Mouse (Mus musculus): ENCODE measurements at regions not wholly inside any gene's neighbourhood (a gene's known extent, or its start where the extent isn't known, plus 50 kb on each side); places are given as distances from the start of the nearest gene placed in this dataset.
"Not testable (repeated sequence)": the region's sequence is repeated elsewhere in the genome, so short reads cannot be mapped to it uniquely, and the experiment has no call there.

- H3K4me2 ChIP-seq (replicated peaks; ENCODE audit: low read depth, low read length) = no peak overlapping the region
- no peak overlapping the region for H3K4me3 ChIP-seq (ENCODE audit: low read length)
- no peaks in the 10 kb centered on the region for H3K4me1 ChIP-seq (ENCODE audit: insufficient read depth, low read length)
- H3K9me3 ChIP-seq (ENCODE audit: low read length) = no peaks in the 10 kb centered on the region
- 88% methylated on average over 1 of the region's 1 CpGs for WGBS
- no peak for ATAC-seq (ENCODE audit: low FRiP score, low TSS enrichment)
- H3K27ac ChIP-seq (ENCODE audit: low read length) = no peak overlapping the region
- H3K36me3 ChIP-seq (ENCODE audit: insufficient read depth, low read length) = no peaks in the 10 kb centered on the region
- no peaks in the 10 kb centered on the region for H3K27me3 ChIP-seq (ENCODE audit: insufficient read depth, low read length)
- no peak overlapping the region for H3K9ac ChIP-seq (replicated peaks; ENCODE audit: low read length)
These were observed 348.7 kb upstream of the Cpeb2 start for GRCm38 (mm10) chr5:42884251-42884650.

- WGBS = 33% methylated on average over 2 of the region's 2 CpGs
- Histone ChIP-seq H3K9ac (replicated peaks; ENCODE audit: low read length) (no peak overlapping the region), H3K27ac (ENCODE audit: low read length) (no peak overlapping the region), H3K9me3 (ENCODE audit: low read length) (no peaks in the 10 kb centered on the region), H3K27me3 (ENCODE audit: insufficient read depth, low read length) (no peaks in the 10 kb centered on the region), H3K4me3 (ENCODE audit: low read length) (no peak overlapping the region), H3K4me2 (replicated peaks; ENCODE audit: low read depth, low read length) (no peak overlapping the region), H3K36me3 (ENCODE audit: insufficient read depth, low read length) (no peaks in the 10 kb centered on the region), H3K4me1 (ENCODE audit: insufficient read depth, low read length) (no peaks in the 10 kb centered on the region)
- no peak for ATAC-seq (ENCODE audit: low FRiP score, low TSS enrichment)
These were observed 341.1 kb upstream of the Cpeb2 start for GRCm38 (mm10) chr5:42891890-42892289.

- H3K36me3 ChIP-seq (ENCODE audit: insufficient read depth, low read length) = no peaks in the 10 kb centered on the region
- no peaks in the 10 kb centered on the region for H3K9me3 ChIP-seq (ENCODE audit: low read length)
- 75% methylated on average over 3 of the region's 3 CpGs for WGBS
- no peak overlapping the region for H3K27ac ChIP-seq (ENCODE audit: low read length)
- no peaks in the 10 kb centered on the region for H3K4me1 ChIP-seq (ENCODE audit: insufficient read depth, low read length)
- H3K9ac ChIP-seq (replicated peaks; ENCODE audit: low read length) = no peak overlapping the region
- no peak for ATAC-seq (ENCODE audit: low FRiP score, low TSS enrichment)
- no peak overlapping the region for H3K4me3 ChIP-seq (ENCODE audit: low read length)
- no peaks in the 10 kb centered on the region for H3K27me3 ChIP-seq (ENCODE audit: insufficient read depth, low read length)
- H3K4me2 ChIP-seq (replicated peaks; ENCODE audit: low read depth, low read length) = no peak overlapping the region
These were observed 326.8 kb upstream of the Cpeb2 start for GRCm38 (mm10) chr5:42906136-42906535.

GRCm38 (mm10) chr5:42919328-42919727 lies 313.6 kb upstream of the Cpeb2 start:
- Histone ChIP-seq H3K4me2 (replicated peaks; ENCODE audit: low read depth, low read length) (no peak overlapping the region), H3K9ac (replicated peaks; ENCODE audit: low read length) (no peak overlapping the region), H3K27me3 (ENCODE audit: insufficient read depth, low read length) (no peaks in the 10 kb centered on the region), H3K9me3 (ENCODE audit: low read length) (no peaks in the 10 kb centered on the region), H3K36me3 (ENCODE audit: insufficient read depth, low read length) (no peaks in the 10 kb centered on the region), H3K27ac (ENCODE audit: low read length) (no peak overlapping the region), H3K4me3 (ENCODE audit: low read length) (no peak overlapping the region), H3K4me1 (ENCODE audit: insufficient read depth, low read length) (no peaks in the 10 kb centered on the region)
- ATAC-seq (ENCODE audit: low FRiP score, low TSS enrichment) = no peak
- 79% methylated on average over 3 of the region's 3 CpGs for WGBS

- Histone ChIP-seq H3K36me3 (ENCODE audit: insufficient read depth, low read length) (no peaks in the 10 kb centered on the region), H3K9ac (replicated peaks; ENCODE audit: low read length) (no peak overlapping the region), H3K4me2 (replicated peaks; ENCODE audit: low read depth, low read length) (no peak overlapping the region), H3K9me3 (ENCODE audit: low read length) (no peaks in the 10 kb centered on the region), H3K27ac (ENCODE audit: low read length) (no peak overlapping the region), H3K27me3 (ENCODE audit: insufficient read depth, low read length) (no peaks in the 10 kb centered on the region), H3K4me3 (ENCODE audit: low read length) (no peak overlapping the region), H3K4me1 (ENCODE audit: insufficient read depth, low read length) (no peaks in the 10 kb centered on the region)
- ATAC-seq (ENCODE audit: low FRiP score, low TSS enrichment) = no peak
- WGBS = 53% methylated on average over 2 of the region's 2 CpGs
These were observed 300.9 kb upstream of the Cpeb2 start for GRCm38 (mm10) chr5:42932106-42932505.

- Histone ChIP-seq H3K4me3 (ENCODE audit: low read length) (no peak overlapping the region), H3K9me3 (ENCODE audit: low read length) (no peaks in the 10 kb centered on the region), H3K27ac (ENCODE audit: low read length) (no peak overlapping the region), H3K4me1 (ENCODE audit: insufficient read depth, low read length) (no peaks in the 10 kb centered on the region), H3K4me2 (replicated peaks; ENCODE audit: low read depth, low read length) (no peak overlapping the region), H3K36me3 (ENCODE audit: insufficient read depth, low read length) (no peaks in the 10 kb centered on the region), H3K27me3 (ENCODE audit: insufficient read depth, low read length) (no peaks in the 10 kb centered on the region), H3K9ac (replicated peaks; ENCODE audit: low read length) (no peak overlapping the region)
- no peak for ATAC-seq (ENCODE audit: low FRiP score, low TSS enrichment)
- whole genome bisulfite sequencing = 79% methylated on average over 9 of the region's 9 CpGs
These were observed 273.6 kb upstream of the Cpeb2 start for GRCm38 (mm10) chr5:42959296-42959862.

- not testable (repeated sequence) for H3K9me3 ChIP-seq (ENCODE audit: low read length); H3K36me3 ChIP-seq (ENCODE audit: insufficient read depth, low read length); H3K4me3 ChIP-seq (ENCODE audit: low read length); ATAC-seq (ENCODE audit: low FRiP score, low TSS enrichment); H3K9ac ChIP-seq (replicated peaks; ENCODE audit: low read length); H3K4me1 ChIP-seq (ENCODE audit: insufficient read depth, low read length); H3K4me2 ChIP-seq (replicated peaks; ENCODE audit: low read depth, low read length); H3K27me3 ChIP-seq (ENCODE audit: insufficient read depth, low read length); H3K27ac ChIP-seq (ENCODE audit: low read length)
- WGBS = 88% methylated on average over 2 of the region's 2 CpGs
These were observed 266.0 kb upstream of the Cpeb2 start for GRCm38 (mm10) chr5:42966952-42967351.

- H3K27me3 ChIP-seq (ENCODE audit: insufficient read depth, low read length) = no peaks in the 10 kb centered on the region
- no peak for ATAC-seq (ENCODE audit: low FRiP score, low TSS enrichment)
- H3K9ac ChIP-seq (replicated peaks; ENCODE audit: low read length) = no peak overlapping the region
- no peak overlapping the region for H3K4me3 ChIP-seq (ENCODE audit: low read length)
- H3K9me3 ChIP-seq (ENCODE audit: low read length) = no peaks in the 10 kb centered on the region
- H3K36me3 ChIP-seq (ENCODE audit: insufficient read depth, low read length) = no peaks in the 10 kb centered on the region
- no peak overlapping the region for H3K27ac ChIP-seq (ENCODE audit: low read length)
- no peaks in the 10 kb centered on the region for H3K4me1 ChIP-seq (ENCODE audit: insufficient read depth, low read length)
- no peak overlapping the region for H3K4me2 ChIP-seq (replicated peaks; ENCODE audit: low read depth, low read length)
These were observed 263.8 kb upstream of the Cpeb2 start for GRCm38 (mm10) chr5:42969209-42969608.

- no peak overlapping the region for H3K9ac ChIP-seq (replicated peaks; ENCODE audit: low read length)
- H3K4me2 ChIP-seq (replicated peaks; ENCODE audit: low read depth, low read length) = no peak overlapping the region
- WGBS = 64% methylated on average over 3 of the region's 3 CpGs
- H3K4me3 ChIP-seq (ENCODE audit: low read length) = no peak overlapping the region
- H3K27ac ChIP-seq (ENCODE audit: low read length) = no peak overlapping the region
- H3K9me3 ChIP-seq (ENCODE audit: low read length) = no peaks in the 10 kb centered on the region
- H3K36me3 ChIP-seq (ENCODE audit: insufficient read depth, low read length) = no peaks in the 10 kb centered on the region
- no peaks in the 10 kb centered on the region for H3K4me1 ChIP-seq (ENCODE audit: insufficient read depth, low read length)
- no peaks in the 10 kb centered on the region for H3K27me3 ChIP-seq (ENCODE audit: insufficient read depth, low read length)
- ATAC-seq (ENCODE audit: low FRiP score, low TSS enrichment) = no peak
These were observed 263.3 kb upstream of the Cpeb2 start for GRCm38 (mm10) chr5:42969621-42970020.

- no peaks in the 10 kb centered on the region for H3K36me3 ChIP-seq (ENCODE audit: insufficient read depth, low read length)
- no peak overlapping the region for H3K4me3 ChIP-seq (ENCODE audit: low read length)
- no peak overlapping the region for H3K9ac ChIP-seq (replicated peaks; ENCODE audit: low read length)
- 89% methylated on average over 4 of the region's 4 CpGs for WGBS
- no peaks in the 10 kb centered on the region for H3K27me3 ChIP-seq (ENCODE audit: insufficient read depth, low read length)
- no peaks in the 10 kb centered on the region for H3K9me3 ChIP-seq (ENCODE audit: low read length)
- no peaks in the 10 kb centered on the region for H3K4me1 ChIP-seq (ENCODE audit: insufficient read depth, low read length)
- ATAC-seq (ENCODE audit: low FRiP score, low TSS enrichment) = no peak
- no peak overlapping the region for H3K27ac ChIP-seq (ENCODE audit: low read length)
- no peak overlapping the region for H3K4me2 ChIP-seq (replicated peaks; ENCODE audit: low read depth, low read length)
These were observed 255.9 kb upstream of the Cpeb2 start for GRCm38 (mm10) chr5:42977108-42977507.
